Mouse (Mus musculus): ENCODE measurements around the gene Mfsd13b. TPM values are rescaled to one million over a fixed set of nuclear protein-coding genes. Genes with fewer than 3 reads are reported as not detected.
A peak's percentile ranks its signal among the peaks of the same experiment; 100 is the strongest.
"Not testable (repeated sequence)": the region's sequence is repeated elsewhere in the genome, so short reads cannot be mapped to it uniquely, and the experiment has no call there.

Mfsd13b gene
- 0.20 TPM in 1 of 2 replicates, not detected in the other for polyA plus RNA-seq (2016; fragmentation: Nextera tagmentation; extraction: Ambion mirVana)

GRCm38 (mm10) chr7:120982200-120982841, at the start of gene Mfsd13b, which contains the start of gene Cdr2:
Mfsd13b (plus strand) TSS chr7:120982509.
Cdr2 (minus strand) TSS chr7:120982312.
- H3K9me3 ChIP-seq = no peaks in the 10 kb centered on the region
- peak within 1 kb of the TSS; percentile 69 for H3K9ac ChIP-seq
- peaks cover 11% of the 10 kb centered on the region for H3K4me1 ChIP-seq
- H3K4me2 ChIP-seq (replicated peaks) = peak within 1 kb of the TSS; percentile 67
- under 1% methylated on average over 46 of the region's 46 CpGs for WGBS
- no peaks in the 10 kb centered on the region for H3K36me3 ChIP-seq
- ATAC-seq (ENCODE audit: low FRiP score, low read depth) = peak; percentile 96
- H3K27me3 ChIP-seq (replicated peaks) = no peaks in the 10 kb centered on the region
- peak within 1 kb of the TSS; percentile 92 for H3K4me3 ChIP-seq
- peak within 1 kb of the TSS; percentile 57 for H3K27ac ChIP-seq

- Histone ChIP-seq H3K27ac (no peak overlapping the region), H3K27me3 (replicated peaks) (no peaks in the 10 kb centered on the region), H3K36me3 (peaks cover 93% of the 10 kb centered on the region), H3K9me3 (no peaks in the 10 kb centered on the region), H3K9ac (no peak overlapping the region), H3K4me1 (no peaks in the 10 kb centered on the region), H3K4me3 (no peak overlapping the region), H3K4me2 (replicated peaks) (no peak overlapping the region)
- 92% methylated on average over 7 of the region's 7 CpGs for WGBS
- no peak for ATAC-seq (ENCODE audit: low FRiP score, low read depth)
Measured at GRCm38 (mm10) chr7:120933110-120933509, 49.2 kb upstream of the Mfsd13b start.

- Histone ChIP-seq H3K27ac (no peak overlapping the region), H3K4me3 (no peak overlapping the region), H3K4me2 (replicated peaks) (no peak overlapping the region), H3K27me3 (replicated peaks) (no peaks in the 10 kb centered on the region), H3K36me3 (peaks cover 93% of the 10 kb centered on the region), H3K9me3 (no peaks in the 10 kb centered on the region), H3K4me1 (no peaks in the 10 kb centered on the region), H3K9ac (no peak overlapping the region)
- 92% methylated on average over 5 of the region's 5 CpGs for WGBS
- no peak for ATAC-seq (ENCODE audit: low FRiP score, low read depth)
Measured at GRCm38 (mm10) chr7:120933680-120934195, 48.6 kb upstream of the Mfsd13b start.

- WGBS = 41% methylated on average over 5 of the region's 5 CpGs
- no peak overlapping the region for H3K27ac ChIP-seq
- H3K9me3 ChIP-seq = no peaks in the 10 kb centered on the region
- no peak overlapping the region for H3K4me2 ChIP-seq (replicated peaks)
- no peak for ATAC-seq (ENCODE audit: low FRiP score, low read depth)
- no peak overlapping the region for H3K4me3 ChIP-seq
- no peaks in the 10 kb centered on the region for H3K27me3 ChIP-seq (replicated peaks)
- no peaks in the 10 kb centered on the region for H3K4me1 ChIP-seq
- no peak overlapping the region for H3K9ac ChIP-seq
- peaks cover 93% of the 10 kb centered on the region for H3K36me3 ChIP-seq
Measured at GRCm38 (mm10) chr7:120934716-120935115, 47.6 kb upstream of the Mfsd13b start.

GRCm38 (mm10) chr7:120936522-120936921, 45.8 kb upstream of the Mfsd13b start:
- ATAC-seq (ENCODE audit: low FRiP score, low read depth) = no peak
- H3K9ac ChIP-seq = no peak overlapping the region
- no peaks in the 10 kb centered on the region for H3K27me3 ChIP-seq (replicated peaks)
- WGBS = 94% methylated on average over 4 of the region's 4 CpGs
- no peak overlapping the region for H3K4me2 ChIP-seq (replicated peaks)
- H3K27ac ChIP-seq = no peak overlapping the region
- H3K4me3 ChIP-seq = no peak overlapping the region
- no peaks in the 10 kb centered on the region for H3K9me3 ChIP-seq
- no peaks in the 10 kb centered on the region for H3K4me1 ChIP-seq
- peaks cover 96% of the 10 kb centered on the region for H3K36me3 ChIP-seq

GRCm38 (mm10) chr7:120938206-120938605, 44.1 kb upstream of the Mfsd13b start:
- H3K36me3 ChIP-seq = peaks cover 97% of the 10 kb centered on the region
- no peaks in the 10 kb centered on the region for H3K27me3 ChIP-seq (replicated peaks)
- WGBS = 95% methylated on average over 9 of the region's 9 CpGs
- no peaks in the 10 kb centered on the region for H3K4me1 ChIP-seq
- no peak overlapping the region for H3K27ac ChIP-seq
- no peak for ATAC-seq (ENCODE audit: low FRiP score, low read depth)
- H3K4me2 ChIP-seq (replicated peaks) = no peak overlapping the region
- H3K9me3 ChIP-seq = no peaks in the 10 kb centered on the region
- no peak overlapping the region for H3K9ac ChIP-seq
- no peak overlapping the region for H3K4me3 ChIP-seq

- peaks cover 88% of the 10 kb centered on the region for H3K36me3 ChIP-seq
- H3K27ac ChIP-seq = no peak overlapping the region
- no peaks in the 10 kb centered on the region for H3K9me3 ChIP-seq
- no peak overlapping the region for H3K4me3 ChIP-seq
- H3K4me2 ChIP-seq (replicated peaks) = no peak overlapping the region
- 0 out of 2 replicates have a peak overlapping the region, but pooled peaks have one; percentile 8 for H3K9ac ChIP-seq
- H3K27me3 ChIP-seq (replicated peaks) = no peaks in the 10 kb centered on the region
- 96% methylated on average over 12 of the region's 12 CpGs for WGBS
- H3K4me1 ChIP-seq = no peaks in the 10 kb centered on the region
- no peak for ATAC-seq (ENCODE audit: low FRiP score, low read depth)
Measured at GRCm38 (mm10) chr7:120940343-120940742, 42.0 kb upstream of the Mfsd13b start.

GRCm38 (mm10) chr7:120941214-120941613, 41.1 kb upstream of the Mfsd13b start:
- 95% methylated on average over 6 of the region's 6 CpGs for WGBS
- Histone ChIP-seq H3K27me3 (replicated peaks) (no peaks in the 10 kb centered on the region), H3K4me3 (no peak overlapping the region), H3K9ac (no peak overlapping the region), H3K4me2 (replicated peaks) (no peak overlapping the region), H3K36me3 (peaks cover 85% of the 10 kb centered on the region), H3K27ac (no peak overlapping the region), H3K4me1 (no peaks in the 10 kb centered on the region), H3K9me3 (no peaks in the 10 kb centered on the region)
- no peak for ATAC-seq (ENCODE audit: low FRiP score, low read depth)

- Histone ChIP-seq H3K27me3 (replicated peaks) (no peaks in the 10 kb centered on the region), H3K36me3 (peaks cover 77% of the 10 kb centered on the region), H3K27ac (no peak overlapping the region), H3K4me2 (replicated peaks) (no peak overlapping the region), H3K4me3 (no peak overlapping the region), H3K9ac (no peak overlapping the region), H3K9me3 (no peaks in the 10 kb centered on the region), H3K4me1 (no peaks in the 10 kb centered on the region)
- no peak for ATAC-seq (ENCODE audit: low FRiP score, low read depth)
- WGBS = 87% methylated on average over 1 of the region's 1 CpGs
Measured at GRCm38 (mm10) chr7:120942506-120942905, 39.8 kb upstream of the Mfsd13b start.

- H3K36me3 ChIP-seq = peaks cover 73% of the 10 kb centered on the region
- 58% methylated on average over 7 of the region's 8 CpGs for WGBS
- H3K27me3 ChIP-seq (replicated peaks) = no peaks in the 10 kb centered on the region
- H3K27ac ChIP-seq = no peak overlapping the region
- no peak overlapping the region for H3K4me3 ChIP-seq
- H3K4me1 ChIP-seq = no peaks in the 10 kb centered on the region
- H3K9ac ChIP-seq = no peak overlapping the region
- no peak for ATAC-seq (ENCODE audit: low FRiP score, low read depth)
- no peaks in the 10 kb centered on the region for H3K9me3 ChIP-seq
- no peak overlapping the region for H3K4me2 ChIP-seq (replicated peaks)
Measured at GRCm38 (mm10) chr7:120943936-120944509, 38.3 kb upstream of the Mfsd13b start.

- not testable (repeated sequence) for H3K9ac ChIP-seq; H3K9me3 ChIP-seq; H3K27ac ChIP-seq; H3K4me2 ChIP-seq (replicated peaks); H3K4me1 ChIP-seq; H3K27me3 ChIP-seq (replicated peaks); H3K4me3 ChIP-seq; ATAC-seq (ENCODE audit: low FRiP score, low read depth)
- 87% methylated on average over 7 of the region's 7 CpGs for WGBS
- H3K36me3 ChIP-seq = peaks cover 38% of the 10 kb centered on the region
Measured at GRCm38 (mm10) chr7:120953591-120953990, 28.7 kb upstream of the Mfsd13b start.

- Histone ChIP-seq H3K27me3 (replicated peaks) (no peaks in the 10 kb centered on the region), H3K9ac (no peak overlapping the region), H3K27ac (no peak overlapping the region), H3K4me3 (no peak overlapping the region), H3K4me2 (replicated peaks) (no peak overlapping the region), H3K9me3 (no peaks in the 10 kb centered on the region), H3K36me3 (peaks cover 41% of the 10 kb centered on the region), H3K4me1 (no peaks in the 10 kb centered on the region)
- ATAC-seq (ENCODE audit: low FRiP score, low read depth) = no peak
- 93% methylated on average over 2 of the region's 2 CpGs for WGBS
Measured at GRCm38 (mm10) chr7:120960116-120960515, 22.2 kb upstream of the Mfsd13b start.
